Mouse (Mus musculus): ENCODE results near the gene Mvp. TPM values are rescaled to one million over a fixed set of nuclear protein-coding genes. Genes with fewer than 3 reads are reported as not detected.

Gene Mvp
- 3.5 and 4.3 TPM in 2 replicates for polyA plus RNA-seq (2012; rRNA removed)

DNA sequence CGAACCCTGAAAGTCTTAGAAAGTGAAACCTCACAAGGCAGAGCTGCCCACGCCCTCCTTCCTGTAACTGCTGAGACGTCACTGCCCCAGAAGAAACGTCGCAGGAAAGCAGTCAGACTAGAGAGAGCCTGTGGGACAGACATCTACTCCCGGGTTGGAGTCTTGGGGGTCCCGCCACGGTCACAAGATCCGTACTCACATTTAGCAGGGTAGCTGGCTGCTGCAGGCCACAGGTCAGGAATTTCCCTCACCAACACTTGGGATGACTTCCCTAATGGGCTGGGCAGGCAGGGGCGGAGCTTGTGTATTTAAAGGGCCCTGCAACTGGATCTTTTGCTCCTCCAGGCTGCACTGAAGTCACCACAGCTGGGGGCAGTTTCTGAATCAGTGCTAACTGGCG, at the start of gene Mvp:
TSS of gene Mvp (minus strand) at position 302 of the 400 bp plus-strand sequence.
- DNase-seq (ENCODE audit: low read depth), result no peak

DNA sequence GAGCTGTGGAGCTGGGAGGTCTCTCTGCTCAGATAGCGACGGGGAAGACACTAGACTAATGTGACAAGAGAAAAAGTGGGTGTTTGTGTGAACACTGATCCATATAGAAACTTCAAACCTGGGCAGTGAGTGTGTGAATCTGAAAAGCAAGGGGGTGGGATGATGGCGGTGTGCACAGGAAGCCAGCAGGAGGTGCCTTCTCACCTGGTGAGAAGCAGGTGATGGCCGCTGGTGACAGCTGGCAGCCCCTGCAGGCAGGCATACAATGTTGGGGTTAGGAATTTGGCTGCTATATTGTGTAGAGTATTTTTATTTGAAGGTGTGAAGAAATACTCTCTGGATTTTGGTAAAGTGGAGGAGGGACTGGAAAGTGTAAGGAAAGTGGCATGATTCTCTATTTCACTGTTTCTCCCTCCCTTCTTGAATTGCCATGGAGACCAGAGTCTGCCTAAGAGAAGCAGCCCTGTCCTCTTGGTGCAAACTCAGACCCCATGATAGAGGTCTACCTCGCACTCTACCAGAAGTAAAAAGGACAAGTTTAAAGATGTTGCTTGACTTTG, 40.7 kb upstream of the Mvp start:
- DNase-seq (ENCODE audit: low read depth), result no peak
- TF ChIP-seq CTCF (IDR thresholded peaks at IDR 0.05; ENCODE audit: borderline replicate concordance, extremely low read depth, insufficient read depth, insufficient read length) (no peak), POLR2A (IDR thresholded peaks at IDR 0.05; ENCODE audit: borderline replicate concordance, extremely low read depth, insufficient read depth, insufficient read length, poor library complexity, severe bottlenecking) (no peak)

More for the DNA sequence above, at the start of gene Mvp:
- TF ChIP-seq POLR2A (IDR thresholded peaks at IDR 0.05; ENCODE audit: borderline replicate concordance, extremely low read depth, insufficient read depth, insufficient read length, poor library complexity, severe bottlenecking), result no peak
- TF ChIP-seq CTCF (IDR thresholded peaks at IDR 0.05; ENCODE audit: borderline replicate concordance, extremely low read depth, insufficient read depth, insufficient read length), result no peak

DNA sequence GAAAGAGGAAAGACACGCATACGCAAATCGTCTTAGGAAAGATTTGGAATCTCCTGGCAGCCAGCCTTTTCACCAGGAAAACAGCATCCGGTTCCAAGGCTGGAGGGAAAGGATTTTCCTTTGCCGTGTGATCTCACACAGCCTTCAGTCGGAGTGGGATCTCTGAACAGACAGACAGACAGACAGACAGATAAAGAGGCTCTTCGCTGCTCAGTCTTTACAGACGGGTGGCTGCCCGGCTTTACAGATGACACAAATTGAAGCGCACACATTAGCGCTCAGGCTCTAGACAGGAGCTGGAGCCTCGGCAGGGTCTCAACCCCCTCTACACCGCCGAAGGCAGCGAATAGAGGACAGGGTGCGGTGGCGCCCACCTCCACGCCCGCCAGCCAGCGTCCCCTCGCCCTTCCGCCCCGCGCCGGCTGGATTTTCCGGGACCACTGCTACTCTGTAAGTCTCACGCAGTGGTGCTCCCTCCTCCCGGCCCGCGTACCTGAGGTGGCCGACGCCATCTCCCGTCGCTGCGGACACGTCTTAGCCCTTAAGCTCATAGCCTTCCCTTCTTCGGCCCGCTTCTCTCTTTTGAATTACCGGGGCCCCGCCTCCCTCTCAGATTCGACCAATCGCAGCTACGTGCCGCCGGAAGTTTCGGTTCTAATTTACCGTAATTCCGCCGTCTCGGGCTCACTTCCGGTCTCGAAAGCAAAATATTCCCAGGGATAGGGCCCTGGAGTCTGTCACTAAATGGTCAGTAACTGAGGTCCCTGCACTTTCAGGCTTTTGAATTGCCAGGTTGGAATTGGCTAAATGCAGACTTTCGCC, 27.6 kb upstream of the Mvp start, which contains the start of gene Kif22:
TSS of gene Kif22 (minus strand) at position 621 of the 822 bp plus-strand sequence.
- DNase-seq (ENCODE audit: low read depth), result peak; percentile 95
- TF ChIP-seq CTCF (IDR thresholded peaks at IDR 0.05; ENCODE audit: borderline replicate concordance, extremely low read depth, insufficient read depth, insufficient read length), result no peak
- no peak for TF ChIP-seq POLR2A (IDR thresholded peaks at IDR 0.05; ENCODE audit: borderline replicate concordance, extremely low read depth, insufficient read depth, insufficient read length, poor library complexity, severe bottlenecking)

DNA sequence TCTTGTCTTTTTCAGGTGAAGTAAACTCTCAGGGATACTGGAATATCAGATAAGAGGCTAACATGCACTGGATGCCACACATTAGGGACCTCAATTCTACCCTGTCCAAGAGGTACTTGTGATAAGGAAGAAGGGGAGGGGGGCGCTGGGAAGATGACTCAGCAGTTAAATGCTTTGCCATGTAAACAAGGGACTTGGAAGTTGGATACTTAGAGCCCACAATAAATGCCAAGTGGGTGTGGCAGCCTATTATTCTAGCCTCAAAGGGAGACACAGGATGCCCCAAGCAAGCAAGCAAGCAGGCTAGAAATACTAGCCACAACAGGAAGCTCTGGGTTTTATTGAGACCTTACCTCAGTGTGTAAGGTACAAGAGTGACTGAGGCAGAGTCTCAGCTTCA, 16.8 kb upstream of the Mvp start:
- TF ChIP-seq CTCF (IDR thresholded peaks at IDR 0.05; ENCODE audit: borderline replicate concordance, extremely low read depth, insufficient read depth, insufficient read length), result no peak
- no peak for DNase-seq (ENCODE audit: low read depth)

DNA sequence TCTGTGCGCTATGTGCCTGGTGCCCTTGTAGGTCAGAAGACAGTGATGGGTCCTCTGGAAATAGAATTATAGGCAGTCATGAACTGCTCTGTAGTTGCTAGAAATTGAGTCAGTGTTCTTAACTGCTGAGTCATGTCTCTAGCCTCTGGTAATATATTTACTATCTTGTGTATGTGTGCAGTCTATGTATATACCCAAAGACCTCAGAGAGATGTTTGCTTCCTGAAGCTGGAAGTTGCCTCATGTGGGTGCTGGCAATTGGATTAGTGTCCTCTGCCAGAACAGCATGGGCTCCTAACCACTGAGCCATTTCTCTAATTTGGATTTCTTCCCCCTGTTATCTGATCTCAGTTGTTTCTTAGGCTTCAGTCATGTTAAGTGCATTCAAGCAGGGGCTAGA, 15.8 kb upstream of the Mvp start:
- no peak for DNase-seq (ENCODE audit: low read depth)
- TF ChIP-seq CTCF (IDR thresholded peaks at IDR 0.05; ENCODE audit: borderline replicate concordance, extremely low read depth, insufficient read depth, insufficient read length) (no peak), POLR2A (IDR thresholded peaks at IDR 0.05; ENCODE audit: borderline replicate concordance, extremely low read depth, insufficient read depth, insufficient read length, poor library complexity, severe bottlenecking) (no peak)

DNA sequence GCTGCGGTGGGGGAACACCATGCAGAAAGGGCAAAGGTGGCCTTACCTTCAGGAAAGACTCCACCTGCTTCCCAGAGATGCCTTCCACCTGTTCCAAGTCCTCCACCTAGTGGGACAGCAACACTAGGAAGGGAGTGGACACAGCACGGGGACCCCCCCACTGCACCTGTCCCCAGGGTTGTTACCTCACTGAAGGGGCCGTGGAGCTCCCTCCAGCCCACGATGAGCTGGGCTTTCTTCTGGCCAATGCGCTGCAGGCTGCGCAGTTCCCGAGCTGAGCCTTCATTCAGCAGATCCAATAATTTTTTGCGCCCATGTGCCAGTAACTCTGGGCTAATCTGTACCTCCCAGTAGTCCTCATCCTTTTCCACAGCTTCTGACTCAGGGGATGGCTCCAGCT, 13.5 kb upstream of the Mvp start:
- no peak for DNase-seq (ENCODE audit: low read depth)
- no peak for TF ChIP-seq POLR2A (IDR thresholded peaks at IDR 0.05; ENCODE audit: borderline replicate concordance, extremely low read depth, insufficient read depth, insufficient read length, poor library complexity, severe bottlenecking)
- no peak for TF ChIP-seq CTCF (IDR thresholded peaks at IDR 0.05; ENCODE audit: borderline replicate concordance, extremely low read depth, insufficient read depth, insufficient read length)

DNA sequence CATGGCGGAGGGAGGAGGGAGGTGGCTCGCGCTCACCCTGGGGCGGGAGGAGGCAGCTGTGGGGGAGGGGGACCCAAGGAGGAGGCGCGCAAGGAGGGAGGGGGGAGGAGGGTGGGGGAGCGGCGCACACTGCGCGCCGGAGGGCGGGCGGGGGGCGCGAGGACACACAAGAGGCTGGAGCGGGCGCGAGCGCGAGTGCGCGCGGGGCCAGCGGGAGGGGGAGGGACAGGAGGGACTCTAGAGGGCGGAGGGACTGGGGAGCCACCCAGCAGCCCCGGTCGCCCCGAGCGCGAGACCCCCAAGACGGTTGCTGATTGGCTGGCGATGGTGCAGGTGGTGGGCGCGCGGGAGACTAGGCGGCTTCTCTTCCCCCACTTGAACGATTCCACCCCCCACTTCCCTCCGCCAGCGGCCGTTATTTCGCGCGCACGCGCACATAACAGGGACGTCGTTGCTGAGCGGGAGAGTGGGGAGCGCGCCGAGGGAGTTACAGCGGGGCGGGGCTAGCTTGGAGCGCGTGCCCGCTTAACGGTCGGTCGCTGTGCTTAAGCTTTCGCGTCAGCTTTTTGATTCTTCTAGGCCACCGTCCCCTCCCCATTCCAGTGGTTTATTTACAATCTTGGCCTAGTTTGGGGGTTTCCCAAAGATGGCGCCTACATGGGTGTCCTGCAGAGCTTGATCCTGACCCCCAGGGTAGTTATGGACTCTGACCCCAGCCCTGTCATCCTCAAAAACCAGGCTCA, 12.7 kb upstream of the Mvp start, which contains the start of gene Maz:
TSS of gene Maz (minus strand) at position 54 of the 743 bp plus-strand sequence.
- TF ChIP-seq CTCF (IDR thresholded peaks at IDR 0.05; ENCODE audit: borderline replicate concordance, extremely low read depth, insufficient read depth, insufficient read length), result no peak
- DNase-seq (ENCODE audit: low read depth), result peak; percentile 100

DNA sequence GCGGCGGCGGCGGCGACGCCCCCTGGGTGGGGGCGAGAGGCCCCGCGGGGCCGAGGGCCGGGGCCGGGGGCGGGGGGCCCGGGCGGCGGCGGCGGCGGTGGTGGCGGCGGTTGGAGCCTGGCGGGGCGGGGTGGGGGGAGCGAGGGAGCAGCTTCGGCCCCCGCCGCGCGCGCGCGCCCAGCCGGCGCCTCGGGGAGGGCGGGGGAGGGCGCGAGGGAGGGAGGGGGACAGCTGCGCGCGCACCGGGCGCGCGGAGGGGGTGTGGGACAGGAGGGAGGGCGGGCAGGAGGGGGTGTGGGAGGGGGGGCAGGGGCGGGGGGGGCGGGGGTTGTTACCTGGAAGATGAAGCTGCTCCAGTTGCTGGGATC, 12.2 kb upstream of the Mvp start:
- 0 out of 2 replicates have a peak, but pooled peaks have one; percentile 27 for TF ChIP-seq POLR2A (IDR thresholded peaks at IDR 0.05; ENCODE audit: borderline replicate concordance, extremely low read depth, insufficient read depth, insufficient read length, poor library complexity, severe bottlenecking)
- TF ChIP-seq CTCF (IDR thresholded peaks at IDR 0.05; ENCODE audit: borderline replicate concordance, extremely low read depth, insufficient read depth, insufficient read length), result no peak
- DNase-seq (ENCODE audit: low read depth), result no peak

DNA sequence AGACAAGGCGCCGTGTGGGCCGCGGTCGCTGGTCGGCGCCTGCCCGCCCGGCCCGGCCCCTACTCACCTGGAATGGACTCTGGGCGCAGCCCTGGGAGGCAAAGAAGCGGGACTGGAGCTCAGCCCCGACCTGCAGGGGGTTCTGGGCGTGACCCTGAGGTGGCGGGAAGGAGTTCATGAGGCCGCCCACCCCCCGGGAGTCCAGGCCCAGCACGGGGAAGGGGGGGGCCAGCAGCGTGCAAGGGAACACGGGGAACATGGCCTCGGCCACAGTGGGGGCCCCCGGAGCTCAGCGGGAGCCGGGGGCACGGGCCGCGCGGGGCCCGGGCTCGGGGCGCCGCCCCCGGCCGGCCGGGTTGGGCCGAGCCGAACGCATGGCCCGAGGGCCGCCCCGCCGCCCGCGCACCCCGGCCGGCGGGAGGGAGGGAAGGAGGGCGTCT, 11.8 kb upstream of the Mvp start:
- peak; percentile 78 for DNase-seq (ENCODE audit: low read depth)

DNA sequence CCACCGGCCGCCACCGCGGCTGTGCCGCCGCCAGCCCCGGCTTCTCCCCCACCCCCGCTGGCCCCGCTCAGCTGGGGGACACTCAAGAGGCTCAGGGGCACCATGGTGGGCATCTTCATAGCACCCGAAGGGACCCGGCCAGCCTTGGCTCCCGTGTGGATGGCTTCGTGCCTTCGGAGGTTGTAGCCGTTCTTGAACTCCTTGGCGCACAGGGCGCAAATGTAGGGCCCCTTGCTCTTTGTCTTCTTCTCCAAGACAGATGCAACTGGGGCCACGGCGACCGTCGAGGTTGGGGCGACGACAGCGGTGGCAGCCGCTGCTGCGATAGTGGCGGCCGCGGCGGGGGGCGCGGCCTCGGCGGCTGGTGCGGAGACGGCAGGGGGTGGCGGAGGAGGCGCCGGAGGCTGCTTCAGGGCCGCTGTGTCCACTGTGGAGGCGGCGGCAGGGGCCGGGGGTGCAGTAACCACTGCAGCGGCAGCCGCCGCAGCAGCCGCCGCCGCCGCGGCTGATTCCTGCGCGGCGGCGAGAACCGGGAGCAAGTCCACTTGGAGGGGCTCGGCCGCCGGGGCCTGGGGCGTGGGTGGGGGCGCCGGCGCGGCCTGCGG, 11.2 kb upstream of the Mvp start:
- DNase-seq (ENCODE audit: low read depth), result peak; percentile 58
- TF ChIP-seq POLR2A (IDR thresholded peaks at IDR 0.05; ENCODE audit: borderline replicate concordance, extremely low read depth, insufficient read depth, insufficient read length, poor library complexity, severe bottlenecking) (no peak), CTCF (IDR thresholded peaks at IDR 0.05; ENCODE audit: borderline replicate concordance, extremely low read depth, insufficient read depth, insufficient read length) (no peak)

More for the DNA sequence above, 11.8 kb upstream of the Mvp start:
- TF ChIP-seq CTCF (IDR thresholded peaks at IDR 0.05; ENCODE audit: borderline replicate concordance, extremely low read depth, insufficient read depth, insufficient read length), result no peak
- peak; percentile 44; the same call in 1 of the 2 replicates for TF ChIP-seq POLR2A (IDR thresholded peaks at IDR 0.05; ENCODE audit: borderline replicate concordance, extremely low read depth, insufficient read depth, insufficient read length, poor library complexity, severe bottlenecking)
